Mouse (Mus musculus) limb, embryonic 12.5 days (tissue): Measurements from ENCODE around the gene Eral1. TPM values are rescaled to one million over a fixed set of nuclear protein-coding genes. Genes with fewer than 3 reads are reported as not detected.

ENCODE experiments used
- microRNA counts: library from miRNA; unstranded; fragments of <30 nt; microRNA quantifications from one replicate; lab custom pipeline; 2017
- microRNA-seq: library from miRNA; unstranded; fragments of <30 nt; microRNA quantifications from one replicate; pipeline ENCODE4, GENCODE M21; 2017
- polyA plus RNA-seq: library from polyadenylated mRNA; unstranded; fragments of >200 nt; fragmentation: Nextera tagmentation; extraction: Ambion mirVana; gene quantifications from 2 replicates; pipeline ENCODE4 v1.2.1, GENCODE M21; 2016

Eral1 gene
- polyA plus RNA-seq, 1 experiment from 2014 or later, result 39.2 TPM

MicroRNA genes within 50 kb of the gene (microRNA counts, 519-probe panel; counts per million panel counts)
- microRNA mmu-miR-144 (lab: Ali Mortazavi, UCI), result 3,807 counts per million, percentile 25 among the panel's probes with 10 or more counts
- microRNA mmu-miR-451 (lab: Ali Mortazavi, UCI), result 4,186 counts per million, percentile 29 among the panel's probes with 10 or more counts

Small RNAs within 50 kb of the gene (microRNA-seq; reads per million reads assigned to microRNA genes)
- gene Mir144 (28.6 reads per million, percentile 36 among the genes with 10 or more reads in this experiment), gene Mir451a (not detected), gene Mir451b (not detected)

Other genes starting within 250 kb of the Eral1 start
- gene Pipox, start 186.3 kb downstream of the Eral1 start, polyA plus RNA-seq, result 0.41 and 0.66 TPM in 2 replicates
- 0.06 TPM in 1 of 2 replicates, not detected in the other for gene Sez6, start 149.6 kb downstream of the Eral1 start, polyA plus RNA-seq
- gene Phf12, start 97.6 kb downstream of the Eral1 start, polyA plus RNA-seq, result 26.8 and 27.7 TPM in 2 replicates
- gene Dhrs13, start 48.1 kb downstream of the Eral1 start, polyA plus RNA-seq, result 19.0 and 20.4 TPM in 2 replicates
- 49.5 and 52.0 TPM in 2 replicates for gene Flot2, start 42.5 kb downstream of the Eral1 start, polyA plus RNA-seq
- 12.7 and 14.5 TPM in 2 replicates for gene Fam222b, start 14.3 kb upstream of the Eral1 start, polyA plus RNA-seq
- gene Traf4, start 85.2 kb upstream of the Eral1 start, polyA plus RNA-seq, result 115 and 128 TPM in 2 replicates
- 18.3 and 20.4 TPM in 2 replicates for gene Nek8, start 96.3 kb upstream of the Eral1 start, polyA plus RNA-seq
- gene Tlcd1, start 96.3 kb upstream of the Eral1 start, polyA plus RNA-seq, result 11.6 and 11.9 TPM in 2 replicates
- 1,381 and 1,432 TPM in 2 replicates for gene Rpl23a, start 103.2 kb upstream of the Eral1 start, polyA plus RNA-seq
- 149 and 157 TPM in 2 replicates for gene Rab34, start 108.0 kb upstream of the Eral1 start, polyA plus RNA-seq
- 1.9 and 2.7 TPM in 2 replicates for gene Proca1, start 113.0 kb upstream of the Eral1 start, polyA plus RNA-seq
- 49.5 and 54.8 TPM in 2 replicates for gene Sdf2, start 165.4 kb upstream of the Eral1 start, polyA plus RNA-seq
- 36.8 and 42.2 TPM in 2 replicates for gene Supt6, start 165.6 kb upstream of the Eral1 start, polyA plus RNA-seq
- 79.1 and 81.8 TPM in 2 replicates for gene 2610507B11Rik, start 181.4 kb upstream of the Eral1 start, polyA plus RNA-seq
- 0.26 and 0.28 TPM in 2 replicates for gene BC030499, start 210.5 kb upstream of the Eral1 start, polyA plus RNA-seq
- 55.3 and 63.6 TPM in 2 replicates for gene Spag5, start 221.1 kb upstream of the Eral1 start, polyA plus RNA-seq
- 4.0 and 5.0 TPM in 2 replicates for gene Aldoc, start 242.6 kb upstream of the Eral1 start, polyA plus RNA-seq
- 68.8 and 72.5 TPM in 2 replicates for gene Pigs, start 248.0 kb upstream of the Eral1 start, polyA plus RNA-seq